In genomic region chr7:97696506-97697254, GRCm38 (mm10) we compare ENCODE assay signal across 8 mouse cellular contexts. TPM values are rescaled to one million over a fixed set of nuclear protein-coding genes. Genes with fewer than 3 reads are reported as not detected.
DNase-seq lines count a peak whose midpoint lies in the region; ATAC-seq and TF ChIP-seq lines count a peak whose summit lies in the region.

Clns1a (plus strand) TSS chr7:97696634.

- no peaks in the 10 kb centered on the region; the same call in 1 of the 2 replicates for H3K36me3 ChIP-seq in ES-E14 (ENCODE audit: control insufficient read depth, insufficient read depth, low read length, poor library complexity, severe bottlenecking)
- H3K36me3 ChIP-seq in forebrain, embryonic 16.5 days (ENCODE audit: control insufficient read depth, insufficient read depth) = 0 out of 2 replicates have a peak, but pooled peaks cover 5% of the 10 kb centered on the region
- no peaks in the 10 kb centered on the region for H3K36me3 ChIP-seq in lung, embryonic 14.5 days (ENCODE audit: insufficient read depth)
- peaks cover 6% of the 10 kb centered on the region; the same call in 1 of the 2 replicates for H3K36me3 ChIP-seq in thymus, adult 2 months (ENCODE audit: control insufficient read depth, insufficient read depth, low read length)

- peak within 1 kb of the TSS; percentile 78 for H3K4me2 ChIP-seq in forebrain, embryonic 16.5 days (ENCODE audit: low read length)
- H3K4me2 ChIP-seq in lung, embryonic 14.5 days = peak within 1 kb of the TSS; percentile 80

- peak within 1 kb of the TSS; percentile 76 to 95 for H3K4me3 ChIP-seq in ES-E14 (ENCODE audit: insufficient read depth in 1 of 2, low read depth in 1 of 2, low read length in 2 of 2, poor library complexity in 1 of 2, severe bottlenecking in 1 of 2)
- H3K4me3 ChIP-seq in forebrain, embryonic 16.5 days (replicated peaks; ENCODE audit: low read length) = peak within 1 kb of the TSS; percentile 98
- peak within 1 kb of the TSS; percentile 100 for H3K4me3 ChIP-seq in layer of hippocampus, adult 2 months
- H3K4me3 ChIP-seq in lung, embryonic 14.5 days (ENCODE audit: low read depth, low read length) = peak within 1 kb of the TSS; percentile 97
- H3K4me3 ChIP-seq in olfactory bulb, adult 2 months (ENCODE audit: insufficient read depth, low read depth, low read length) = peak within 1 kb of the TSS; percentile 95
- peak within 1 kb of the TSS; percentile 93 for H3K4me3 ChIP-seq in thymus, adult 2 months (ENCODE audit: control insufficient read depth, insufficient read depth, low read length)

- H3K9ac ChIP-seq in ES-E14 (ENCODE audit: insufficient read depth, low read depth, low read length, poor library complexity, severe bottlenecking) = peak within 1 kb of the TSS; percentile 84
- H3K9ac ChIP-seq in forebrain, embryonic 16.5 days (replicated peaks; ENCODE audit: low read depth, low read length) = peak within 1 kb of the TSS; percentile 94
- peak within 1 kb of the TSS; percentile 95 for H3K9ac ChIP-seq in lung, embryonic 14.5 days

- peak within 1 kb of the TSS; percentile 58 for H3K27ac ChIP-seq in ES-E14 (ENCODE audit: insufficient read depth, low read depth, low read length, poor library complexity, severe bottlenecking)
- peak within 1 kb of the TSS; percentile 60 for H3K27ac ChIP-seq in forebrain, embryonic 16.5 days (ENCODE audit: low read length)
- H3K27ac ChIP-seq in layer of hippocampus, adult 2 months = peak within 1 kb of the TSS; percentile 91
- H3K27ac ChIP-seq in lung, embryonic 14.5 days (ENCODE audit: low read depth) = peak within 1 kb of the TSS; percentile 78
- peak within 1 kb of the TSS; percentile 88 for H3K27ac ChIP-seq in olfactory bulb, adult 2 months (ENCODE audit: insufficient read depth, low read depth, low read length)
- H3K27ac ChIP-seq in thymus, adult 2 months (ENCODE audit: control insufficient read depth, insufficient read depth, low read length) = peak within 1 kb of the TSS; percentile 27; the same call in 1 of the 2 replicates

- no peaks in the 10 kb centered on the region for H3K9me3 ChIP-seq in ES-E14 (ENCODE audit: control insufficient read depth, insufficient read depth, low read depth, low read length)
- H3K9me3 ChIP-seq in forebrain, embryonic 16.5 days (ENCODE audit: control insufficient read depth, low read length) = no peaks in the 10 kb centered on the region
- no peaks in the 10 kb centered on the region for H3K9me3 ChIP-seq in lung, embryonic 14.5 days (ENCODE audit: low read depth, low read length)

- intact Hi-C loops in heart, postnatal 36 days (cut with DNase I) = loop anchor here (5.0 kb wide), 2 partner anchors 119 to 214 kb away; partner anchors contain the start of genes Aamdc, Ints4 and Rsf1

- peaks cover 0 to 3% of the 10 kb centered on the region in 2 experiments; a peak in 2 of 4 replicates for H3K4me1 ChIP-seq in ES-E14 (ENCODE audit: control insufficient read depth in 2 of 2, insufficient read depth in 2 of 2, low read length in 2 of 2, poor library complexity in 1 of 2)
- peaks cover 13% of the 10 kb centered on the region for H3K4me1 ChIP-seq in forebrain, embryonic 16.5 days (replicated peaks; ENCODE audit: control insufficient read depth, insufficient read depth, low read length)
- peaks cover 4% of the 10 kb centered on the region; the same call in 1 of the 2 replicates for H3K4me1 ChIP-seq in lung, embryonic 14.5 days (ENCODE audit: insufficient read depth)
- H3K4me1 ChIP-seq in olfactory bulb, adult 2 months (ENCODE audit: control insufficient read depth, insufficient read depth, low read length) = peaks cover 4% of the 10 kb centered on the region
- H3K4me1 ChIP-seq in thymus, adult 2 months (replicated peaks; ENCODE audit: control insufficient read depth, insufficient read depth, low read length) = peaks cover 6% of the 10 kb centered on the region

- peak; percentile 86 for DNase-seq in ES-E14 (ENCODE audit: low read depth, low spot score)
- peak; percentile 91 for DNase-seq in cerebellum, adult 11-12 months
- DNase-seq in heart, postnatal 36 days = peak; percentile 91 to 96
- DNase-seq in layer of hippocampus, adult 2 months (ENCODE audit: low spot score in 2 of 2) = peak; percentile 93
- peak; percentile 98 for DNase-seq in lung, embryonic 14.5 days
- DNase-seq in thymus, adult 2 months = peak; percentile 92

- no peaks in the 10 kb centered on the region for H3K27me3 ChIP-seq in forebrain, embryonic 16.5 days (replicated peaks; ENCODE audit: control insufficient read depth, insufficient read depth, low read length)
- no peaks in the 10 kb centered on the region for H3K27me3 ChIP-seq in lung, embryonic 14.5 days (ENCODE audit: insufficient read depth, low read length)
- no peaks in the 10 kb centered on the region for H3K27me3 ChIP-seq in thymus, adult 2 months (ENCODE audit: control insufficient read depth, insufficient read depth, low read length)

- TF ChIP-seq CTCF in layer of hippocampus, adult 2 months (conservative IDR thresholded peaks at IDR 0.05) = no peak
- TF ChIP-seq CTCF in lung, embryonic 14.5 days (IDR thresholded peaks at IDR 0.05; ENCODE audit: low read depth) = no peak
- no peak for TF ChIP-seq CTCF in olfactory bulb, adult 2 months (IDR thresholded peaks at IDR 0.05; ENCODE audit: insufficient read depth, low read depth, low read length)
- TF ChIP-seq CTCF in thymus, adult 2 months (IDR thresholded peaks at IDR 0.05; ENCODE audit: borderline replicate concordance, control insufficient read depth, extremely low read depth, insufficient read depth, low read length, poor library complexity) = 0 out of 2 replicates have a peak, but pooled peaks have one; percentile 7

- ATAC-seq in forebrain, embryonic 16.5 days = peak; percentile 99
- ATAC-seq in lung, embryonic 14.5 days (ENCODE audit: insufficient read depth) = peak; percentile 99

- in situ Hi-C loops in ES-E14 (cut with MboI; ENCODE audit: low sequenced_read_pairs in 2 of 2, unreplicated experiment in 2 of 2) = no loop called here

- under 1% methylated on average over 62 of the region's 63 CpGs for WGBS in forebrain, embryonic 16.5 days
- WGBS in lung, embryonic 14.5 days = under 1% methylated on average over 63 of the region's 63 CpGs
- under 1% methylated on average over 63 of the region's 63 CpGs for WGBS in olfactory bulb, adult 2 months
- WGBS in thymus, adult 2 months = under 1% methylated on average over 63 of the region's 63 CpGs

- peak; percentile 57; the same call in 1 of the 2 replicates for TF ChIP-seq POLR2A in olfactory bulb, adult 2 months (IDR thresholded peaks at IDR 0.05; ENCODE audit: insufficient read depth, low read depth, low read length)
- TF ChIP-seq POLR2A in thymus, adult 2 months (IDR thresholded peaks at IDR 0.05; ENCODE audit: control insufficient read depth, extremely low read depth, insufficient read depth, low read length, poor library complexity) = peak; percentile 52; the same call in 1 of the 2 replicates

TF ChIP-seq in ES-E14, 5 proteins besides CTCF, POLR2A, EP300 and RAD21:
- TF ChIP-seq ZNF384 (IDR thresholded peaks at IDR 0.05; ENCODE audit: low read depth, low read length) (no peak), CHD2 (IDR thresholded peaks at IDR 0.05; ENCODE audit: low read depth, low read length) (peak; percentile 84), HCFC1 (IDR thresholded peaks at IDR 0.05; ENCODE audit: borderline replicate concordance, insufficient read depth, low read length) (peak; percentile 81), ZC3H11A (IDR thresholded peaks at IDR 0.05; ENCODE audit: borderline replicate concordance, low read depth, low read length) (no peak), MAFK (IDR thresholded peaks at IDR 0.05; ENCODE audit: insufficient read depth, low read depth, low read length) (no peak)

RNA-seq across cellular contexts. Expression of gene Clns1a, which starts in this region (rescaled TPM):
- 173 and 191 TPM in 2 replicates for total RNA-seq in ES-E14 (2012; rRNA removed)
- polyA plus RNA-seq in forebrain, embryonic 16.5 days (2015; fragmentation: Nextera tagmentation; extraction: Ambion mirVana) = 213 and 217 TPM in 2 replicates
- total RNA-seq in heart, postnatal 36 days (2021) = 10 to 100 TPM; 23.1 to 28.8 TPM
- total RNA-seq in layer of hippocampus, adult 2 months (2021) = 10 to 100 TPM; 91.0 to 94.3 TPM
- 213 and 214 TPM in 2 replicates for polyA plus RNA-seq in lung, embryonic 14.5 days (2014; fragmentation: Nextera tagmentation; extraction: Ambion mirVana)
- polyA plus RNA-seq in olfactory bulb, adult 2 months (2012; ENCODE audit: insufficient read depth, insufficient read length, low replicate concordance, missing spikeins) = not detected in 2 replicates
- polyA plus RNA-seq in thymus, adult 2 months (2012; rRNA removed) = 60.8 and 63.3 TPM in 2 replicates

Comparison
In these comparisons a context has a peak if more than half of its experiments do, and no peak if none do; other contexts are left out.
1. Peak in every context shown above with its lines: DNase-seq, ATAC-seq, H3K4me3 ChIP-seq and H3K27ac ChIP-seq.
2. H3K27ac ChIP-seq: peak in every context shown above with its lines; median percentile 91 in layer of hippocampus, adult 2 months; 88 in olfactory bulb, adult 2 months; 78 in lung, embryonic 14.5 days; 60 in forebrain, embryonic 16.5 days; 58 in ES-E14; 27 in thymus, adult 2 months.